In genomic region chr17:63205316-63205715, GRCm38 (mm10) we compare ENCODE assay signal across 21 mouse cellular contexts.
DNase-seq lines count a peak whose midpoint lies in the region; ATAC-seq and TF ChIP-seq lines count a peak whose summit lies in the region.
"Had no signal": no experiment of that assay in that cellular context is flagged by ENCODE, and none has a peak within 500 bp of the region (broad histone marks: within the 10 kb centered on the region; RNA-seq: fewer than 3 reads in every experiment).

No protein-coding gene starts in this region.

- TF ChIP-seq CTCF in G1E (IDR thresholded peaks at IDR 0.05; ENCODE audit: low read depth, low read length) (no peak), MEL (IDR thresholded peaks at IDR 0.05 in 2 of 3, conservative IDR thresholded peaks at IDR 0.05 in 1 of 3; ENCODE audit: control insufficient read depth in 1 of 3, insufficient read depth in 1 of 3, low read depth in 2 of 3, low read length in 3 of 3, poor library complexity in 1 of 3, severe bottlenecking in 1 of 3) (no peak)

- H3K36me3 ChIP-seq in G1E (replicated peaks) (peaks cover 36% of the 10 kb centered on the region), MEL (ENCODE audit: control insufficient read depth in 1 of 2, insufficient read depth in 2 of 2, low read length in 2 of 2) (peaks cover 0 to 18% of the 10 kb centered on the region in 2 experiments; a peak in 2 of 4 replicates)
- H3K36me3 ChIP-seq in liver, embryonic 13.5 days, result no peaks in the 10 kb centered on the region
- H3K36me3 ChIP-seq: embryonic facial prominence, embryonic 13.5 days; forebrain, embryonic 12.5 days; hindbrain, embryonic 10.5 days; hindbrain, embryonic 15.5 days had no signal

- peak in 1 of 2 experiments; percentile 53; a peak in 3 of 4 replicates for TF ChIP-seq EP300 in MEL (IDR thresholded peaks at IDR 0.05; ENCODE audit: low read depth in 1 of 2, low read length in 2 of 2)

- TF ChIP-seq POLR2A in MEL (IDR thresholded peaks at IDR 0.05; ENCODE audit: control insufficient read depth in 1 of 2, insufficient read depth in 1 of 2, low read depth in 1 of 2, low read length in 2 of 2, poor library complexity in 1 of 2), result no peak

- no peak for TF ChIP-seq RAD21 in MEL (IDR thresholded peaks at IDR 0.05; ENCODE audit: low read depth, low read length)

- WGBS in liver, embryonic 13.5 days (ENCODE audit: insufficient replicate concordance), result 45% methylated on average over 5 of the region's 5 CpGs

- H3K9ac ChIP-seq in MEL (ENCODE audit: control insufficient read depth, low read depth, low read length, poor library complexity, severe bottlenecking), result no peak overlapping the region
- no peak overlapping the region for H3K9ac ChIP-seq in liver, embryonic 13.5 days
- H3K9ac ChIP-seq: embryonic facial prominence, embryonic 13.5 days; forebrain, embryonic 12.5 days; heart, embryonic 12.5 days; hindbrain, embryonic 15.5 days had no signal

- H3K4me3 ChIP-seq in G1E (ENCODE audit: low read depth, low read length), result peak overlapping the region; percentile 34; the same call in 1 of the 2 replicates
- H3K4me3 ChIP-seq in MEL (ENCODE audit: control insufficient read depth in 1 of 2, insufficient read depth in 1 of 2, low read depth in 2 of 2, low read length in 2 of 2), result no peak overlapping the region
- no peak overlapping the region for H3K4me3 ChIP-seq in liver, embryonic 13.5 days (replicated peaks)
- H3K4me3 ChIP-seq: embryonic facial prominence, embryonic 13.5 days; forebrain, embryonic 12.5 days; gastrocnemius, adult 2 months; heart, embryonic 12.5 days; hindbrain, embryonic 10.5 days; hindbrain, embryonic 15.5 days had no signal

- no peak overlapping the region for H3K27ac ChIP-seq in MEL (ENCODE audit: control insufficient read depth, low read depth, low read length)
- H3K27ac ChIP-seq in liver, embryonic 13.5 days, result no peak overlapping the region
- H3K27ac ChIP-seq: embryonic facial prominence, embryonic 13.5 days; forebrain, embryonic 12.5 days; gastrocnemius, adult 2 months; hindbrain, embryonic 10.5 days; hindbrain, embryonic 15.5 days had no signal

- ATAC-seq in G1E (ENCODE audit: extremely low read depth, insufficient number of reproducible peaks, low FRiP score, poor library complexity, severe bottlenecking), result peak; percentile 94
- peak; percentile 72 for ATAC-seq in liver, embryonic 13.5 days (ENCODE audit: low read depth)
- ATAC-seq in megakaryocyte progenitor cell, adult 5-6 weeks (replicated peaks; ENCODE audit: poor library complexity), result peak; percentile 71
- ATAC-seq: activated CD4-positive, CD25-positive, alpha-beta regulatory T cell, adult 4 months; forebrain, embryonic 16.5 days; Patski had no signal

- H3K4me2 ChIP-seq in liver, embryonic 13.5 days, result no peak overlapping the region
- H3K4me2 ChIP-seq: embryonic facial prominence, embryonic 13.5 days; forebrain, embryonic 12.5 days; heart, embryonic 12.5 days; hindbrain, embryonic 15.5 days had no signal

- H3K27me3 ChIP-seq in G1E (ENCODE audit: insufficient read depth, low read length) (no peaks in the 10 kb centered on the region), MEL (ENCODE audit: control insufficient read depth in 1 of 2, insufficient read depth in 2 of 2, low read length in 2 of 2) (no peaks in the 10 kb centered on the region)
- H3K27me3 ChIP-seq in liver, embryonic 13.5 days, result no peaks in the 10 kb centered on the region
- H3K27me3 ChIP-seq: embryonic facial prominence, embryonic 13.5 days; forebrain, embryonic 12.5 days; heart, embryonic 12.5 days; hindbrain, embryonic 15.5 days; Patski had no signal

- no peaks in the 10 kb centered on the region for H3K79me2 ChIP-seq in MEL (ENCODE audit: control insufficient read depth, insufficient read depth, low read length, poor library complexity)

- DNase-seq in G1E (ENCODE audit: low spot score) (peak; percentile 21), MEL (ENCODE audit: low read depth, low spot score) (peak; percentile 36)
- DNase-seq in liver, embryonic 13.5 days, result no peak
- DNase-seq in layer of hippocampus, postnatal 14 days (ENCODE audit: low spot score in 2 of 2), result no peak
- DNase-seq in right cerebral cortex, adult 18-20 months, result no peak
- no peak for DNase-seq in ovary, adult 18-20 months (ENCODE audit: low spot score)
- DNase-seq: adrenal gland, postnatal 14 days; cerebellum, adult 18-20 months; cerebellum, adult 9-11 months; cerebellum, postnatal 36 days; gastrocnemius, adult 2 months; gastrocnemius, postnatal 25 days had no signal

- H3K9me3 ChIP-seq in G1E (replicated peaks) (no peaks in the 10 kb centered on the region), MEL (replicated peaks; ENCODE audit: insufficient read depth, low read length) (no peaks in the 10 kb centered on the region)
- H3K9me3 ChIP-seq in liver, embryonic 13.5 days (replicated peaks), result no peaks in the 10 kb centered on the region
- H3K9me3 ChIP-seq: embryonic facial prominence, embryonic 13.5 days; forebrain, embryonic 12.5 days; hindbrain, embryonic 10.5 days; hindbrain, embryonic 15.5 days had no signal

- H3K4me1 ChIP-seq in G1E (ENCODE audit: insufficient read depth, low read depth, low read length) (peaks cover 49% of the 10 kb centered on the region), MEL (ENCODE audit: control insufficient read depth in 1 of 2, insufficient read depth in 2 of 2, low read length in 2 of 2) (peaks cover 10 to 15% of the 10 kb centered on the region in 2 experiments)
- H3K4me1 ChIP-seq in liver, embryonic 13.5 days (replicated peaks), result peaks cover 27% of the 10 kb centered on the region

TF ChIP-seq in MEL, 35 proteins besides CTCF, POLR2A, EP300 and RAD21:
- TF ChIP-seq GATA1 (IDR thresholded peaks at IDR 0.05; ENCODE audit: low read depth, low read length), result peak; percentile 75
- peak; percentile 47 for TF ChIP-seq TAL1 (IDR thresholded peaks at IDR 0.05; ENCODE audit: low read length)
- TF ChIP-seq CHD2 (IDR thresholded peaks at IDR 0.05; ENCODE audit: low read length), result no peak
- peak; percentile 73 for TF ChIP-seq TCF12 (IDR thresholded peaks at IDR 0.05; ENCODE audit: low read depth, low read length)

Comparison
In these comparisons a context has a peak if more than half of its experiments do, and no peak if none do; other contexts are left out.
1. DNase-seq: peak in G1E (single experiment) and MEL (single experiment); none in liver, embryonic 13.5 days (single experiment), layer of hippocampus, postnatal 14 days (0 of 2), right cerebral cortex, adult 18-20 months (single experiment) and ovary, adult 18-20 months (single experiment).
2. Peak in every context shown above with its lines, with median percentiles within 50 percentile points of each other: ATAC-seq.